Mouse (Mus musculus) cortical plate, adult 2 months (tissue): Measurements from ENCODE around the gene Ewsr1.

Source experiments
- CTCF ChIP-seq: fragments of 200-500 bp; IDR thresholded peaks from 2 replicates; pipeline ENCODE4 v1.5.1; 2011; ENCODE audit warnings: mild to moderate bottlenecking, control low read depth, low read length; ENCODE audit not compliant: insufficient read depth; ENCODE audit errors: extremely low read depth
- POLR2A ChIP-seq: fragments of 200-500 bp; IDR thresholded peaks from 2 replicates; pipeline ENCODE4 v1.6.1; 2011; ENCODE audit warnings: mild to moderate bottlenecking, low read length, control low read depth; ENCODE audit not compliant: insufficient read depth; ENCODE audit errors: extremely low read depth

- TF ChIP-seq POLR2A (no peak), CTCF (no peak)
Observed at GRCm38 (mm10) chr11:5040585-5040984, 58.5 kb downstream of the Ewsr1 start.
